Mouse (Mus musculus) embryonic fibroblast, embryonic 13.5 days (primary cell): ENCODE results near the gene Ndufv1.

ENCODE experiments used
- CTCF ChIP-seq: IDR thresholded peaks from 2 replicates; pipeline ENCODE4 v1.5.1; 2011; ENCODE audit warnings: mild to moderate bottlenecking, control low read depth, low read length, moderate library complexity, borderline replicate concordance; ENCODE audit not compliant: insufficient read depth
- POLR2A ChIP-seq: IDR thresholded peaks from 2 replicates; pipeline ENCODE4 v1.6.1; 2011; ENCODE audit warnings: low read depth, mild to moderate bottlenecking, control low read depth, low read length, moderate library complexity

DNA sequence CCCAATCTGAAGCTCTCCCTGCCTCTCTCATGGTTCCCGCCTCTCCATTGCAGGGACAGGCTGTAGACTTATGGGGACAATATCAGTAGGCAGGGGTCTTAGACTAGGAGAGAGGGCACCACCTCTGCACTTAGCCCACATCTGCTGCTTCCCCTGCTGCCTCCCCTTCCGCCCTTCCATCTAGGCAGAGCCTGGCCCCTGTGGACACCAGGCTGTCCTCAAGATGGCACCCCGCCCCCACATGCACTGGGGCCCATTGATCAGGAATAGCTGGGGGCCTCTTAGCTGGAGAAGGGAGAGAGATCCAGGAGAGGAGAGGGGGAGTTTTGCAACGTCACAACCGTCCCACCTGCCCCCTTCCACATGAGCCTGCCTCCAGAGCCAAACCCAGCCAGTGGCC lies 20.2 kb downstream of the Ndufv1 start, which contains the start of gene Tbx10:
- no peak for TF ChIP-seq CTCF
- TF ChIP-seq POLR2A = no peak
